Mouse (Mus musculus) liver, embryonic 11.5 days (tissue): ENCODE data around the gene Olfr1437. TPM values are rescaled to one million over a fixed set of nuclear protein-coding genes. Genes with fewer than 3 reads are reported as not detected.
"Not testable (repeated sequence)": the region's sequence is repeated elsewhere in the genome, so short reads cannot be mapped to it uniquely, and the experiment has no call there.

Source experiments
- ATAC-seq: fragments of 200-750 bp; cut with Nextera tagmentation; replicated peaks from 2 replicates; pipeline ENCODE4 v1.8.0; 2017; ENCODE audit warnings: moderate number of reproducible peaks, mild to moderate bottlenecking, moderate TSS enrichment, moderate library complexity; ENCODE audit not compliant: low FRiP score
- DNase-seq: peaks from one replicate; pipeline ENCODE4 v3.0.0-alpha.2; 2017; ENCODE audit warnings: low spot score
- H3K27ac ChIP-seq: fragments of 300-500 bp; sonication (generic); 2 replicates; pipeline ENCODE4 v1.5.1; 2014; ENCODE audit warnings: mild to moderate bottlenecking, low read depth, low read length, control low read depth
- H3K27me3 ChIP-seq: fragments of 300-500 bp; sonication (generic); replicated peaks from 2 replicates; pipeline ENCODE4 v1.6.1; 2014; ENCODE audit warnings: low read length, mixed read lengths; ENCODE audit not compliant: control insufficient read depth, insufficient read depth
- H3K36me3 ChIP-seq: fragments of 300-500 bp; sonication (generic); 2 replicates; pipeline ENCODE4 v1.6.1; 2014; ENCODE audit warnings: mild to moderate bottlenecking, low read length, moderate library complexity, mixed read lengths; ENCODE audit not compliant: control insufficient read depth, insufficient read depth
- H3K4me1 ChIP-seq: fragments of 300-500 bp; sonication (generic); replicated peaks from 2 replicates; pipeline ENCODE4 v1.6.1; 2014; ENCODE audit warnings: low read length, mixed read lengths; ENCODE audit not compliant: control insufficient read depth, insufficient read depth
- H3K4me2 ChIP-seq: fragments of 300-500 bp; sonication (generic); 2 replicates; pipeline ENCODE4 v1.6.1; 2014; ENCODE audit warnings: mild to moderate bottlenecking, control low read depth, moderate library complexity
- H3K4me3 ChIP-seq: fragments of 300-500 bp; sonication (generic); 2 replicates; pipeline ENCODE4 v1.5.1; 2014; ENCODE audit warnings: low read depth, low read length, control low read depth
- H3K9ac ChIP-seq: fragments of 300-500 bp; sonication (generic); 2 replicates; pipeline ENCODE4 v1.6.1; 2014; ENCODE audit warnings: low read depth, low read length, control low read depth
- H3K9me3 ChIP-seq: fragments of 300-500 bp; sonication (generic); 2 replicates; pipeline ENCODE4 v1.6.1; 2016; ENCODE audit warnings: low read length, inconsistent platforms, mixed read lengths; ENCODE audit not compliant: control insufficient read depth
- WGBS: fragments of 180-500 bp; shearing (Covaris S2); extraction: QIAGEN DNeasy Blood & Tissue Kit; methylation state at CpG from one replicate; pipeline ENCODE4 v1.1.7; 2014; 5-methylcytosine and 5-hydroxymethylcytosine counted together
- polyA plus RNA-seq: library from polyadenylated mRNA; unstranded; fragments of >200 nt; fragmentation: Nextera tagmentation; extraction: Ambion mirVana; gene quantifications from 2 replicates; pipeline ENCODE4 v1.2.1, GENCODE M21; 2014

The Olfr1437 gene
- polyA plus RNA-seq, result not detected in 2 replicates

DNA sequence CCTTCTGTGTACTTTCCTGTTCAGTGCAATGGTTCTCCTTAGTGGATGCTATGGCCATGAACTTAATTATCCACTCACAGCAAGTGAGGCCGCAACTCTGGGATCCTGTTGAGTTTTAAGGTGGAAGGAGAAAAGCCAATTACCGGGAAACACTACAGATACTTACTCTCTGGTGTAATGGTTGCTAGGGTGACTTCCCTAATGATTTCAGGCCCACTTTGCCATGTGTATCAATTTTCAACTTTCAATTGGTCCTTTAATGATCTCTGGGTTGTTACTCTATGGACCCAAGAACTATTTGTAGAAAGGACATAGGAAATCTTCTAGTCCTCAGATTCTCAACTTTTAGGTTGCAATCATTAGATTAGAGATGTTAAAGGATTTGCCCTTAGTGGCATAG, at the start of gene Olfr1437:
TSS of gene Olfr1437 (minus strand) at position 101 of the 400 bp plus-strand sequence.
- Histone ChIP-seq H3K4me2 (no peak within 1 kb of the TSS), H3K27me3 (no peaks in the 10 kb centered on the region), H3K9ac (no peak within 1 kb of the TSS), H3K4me3 (no peak within 1 kb of the TSS), H3K9me3 (no peaks in the 10 kb centered on the region), H3K4me1 (no peaks in the 10 kb centered on the region), H3K36me3 (no peaks in the 10 kb centered on the region), H3K27ac (no peak within 1 kb of the TSS)
- 75% methylated on average over 2 of the region's 2 CpGs for WGBS
- ATAC-seq (no peak), DNase-seq (no peak)

DNA sequence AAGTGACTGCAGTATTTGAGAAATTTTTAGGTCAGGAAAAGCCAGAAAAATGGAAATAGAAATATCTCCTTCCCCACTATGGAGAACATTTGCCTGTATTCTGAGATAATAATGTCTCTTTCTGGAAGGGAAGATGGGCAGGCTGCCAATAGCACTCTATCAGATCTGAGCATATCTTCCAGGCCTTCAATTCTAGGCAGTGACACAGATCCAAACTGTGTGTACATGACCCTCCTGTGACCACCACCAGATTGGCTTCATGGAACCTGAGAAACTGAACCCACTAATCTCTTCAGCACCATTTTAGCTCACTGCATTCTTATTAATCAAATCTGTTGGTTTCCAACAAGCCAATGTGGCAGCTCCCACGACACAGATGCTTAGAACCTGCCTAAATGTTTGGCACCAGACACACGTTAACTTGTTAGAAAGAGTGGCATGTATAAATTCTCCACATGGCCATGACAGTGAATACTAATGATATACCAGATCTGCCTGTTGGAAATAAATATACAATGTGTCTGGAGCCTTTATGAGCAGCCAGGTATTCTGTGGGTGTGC, 49.6 kb upstream of the Olfr1437 start:
- H3K36me3 ChIP-seq, result no peaks in the 10 kb centered on the region
- no peak overlapping the region for H3K4me2 ChIP-seq
- no peaks in the 10 kb centered on the region for H3K4me1 ChIP-seq
- H3K27me3 ChIP-seq, result no peaks in the 10 kb centered on the region
- no peak for DNase-seq
- no peak overlapping the region for H3K27ac ChIP-seq
- H3K4me3 ChIP-seq, result no peak overlapping the region
- H3K9me3 ChIP-seq, result no peaks in the 10 kb centered on the region
- ATAC-seq, result no peak
- no peak overlapping the region for H3K9ac ChIP-seq
- 62% methylated on average over 2 of the region's 2 CpGs for WGBS

DNA sequence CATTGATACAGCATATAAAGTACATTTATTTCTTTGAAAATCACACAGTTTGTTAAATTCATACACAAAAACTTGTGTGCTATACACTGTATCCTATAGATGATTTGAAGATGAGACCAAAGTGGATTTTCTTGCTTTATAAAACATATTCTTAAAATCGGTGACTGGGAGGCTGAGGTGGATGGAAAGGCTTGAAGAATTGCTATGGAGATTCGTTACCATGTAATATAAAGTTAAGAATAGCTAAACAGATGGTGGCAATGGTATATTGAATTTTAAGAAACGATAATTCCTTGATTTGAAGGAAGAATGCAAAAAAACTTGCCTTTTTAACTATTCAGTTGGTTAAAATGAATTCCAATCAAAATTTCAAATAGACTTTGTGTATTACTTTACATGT, 48.1 kb upstream of the Olfr1437 start:
- WGBS, result 65% methylated on average over 3 of the region's 3 CpGs
- H3K4me2 ChIP-seq, result no peak overlapping the region
- H3K27ac ChIP-seq, result no peak overlapping the region
- no peak overlapping the region for H3K4me3 ChIP-seq
- H3K4me1 ChIP-seq, result no peaks in the 10 kb centered on the region
- ATAC-seq (no peak), DNase-seq (no peak)
- no peaks in the 10 kb centered on the region for H3K27me3 ChIP-seq
- no peaks in the 10 kb centered on the region for H3K36me3 ChIP-seq
- no peaks in the 10 kb centered on the region for H3K9me3 ChIP-seq
- no peak overlapping the region for H3K9ac ChIP-seq

DNA sequence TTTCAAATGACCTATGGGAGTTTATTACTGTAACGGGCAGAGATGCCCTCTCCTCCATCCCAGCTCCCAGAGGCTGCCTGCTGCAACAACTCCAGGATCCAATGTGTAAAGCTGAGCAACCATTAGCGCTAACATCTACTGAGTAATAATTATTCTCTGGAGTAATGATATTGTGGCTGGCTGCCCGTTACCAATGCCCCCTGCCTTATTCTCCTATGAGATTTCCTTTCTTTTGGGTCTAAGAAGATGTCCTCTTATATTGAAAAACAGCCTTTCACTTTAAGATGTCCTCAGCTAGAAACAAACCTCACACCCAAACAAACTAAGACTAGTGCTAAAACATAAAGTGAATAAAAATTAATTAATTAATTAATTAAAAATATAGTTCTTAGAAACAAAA, 10.9 kb upstream of the Olfr1437 start, which contains the start of gene Olfr1438-ps1:
TSS of gene Olfr1438-ps1 (minus strand) at position 101 of the 400 bp plus-strand sequence.
- no peak for DNase-seq
- Histone ChIP-seq H3K27me3 (no peaks in the 10 kb centered on the region), H3K4me2 (no peak within 1 kb of the TSS), H3K9me3 (no peaks in the 10 kb centered on the region), H3K27ac (no peak within 1 kb of the TSS), H3K9ac (no peak within 1 kb of the TSS), H3K4me1 (no peaks in the 10 kb centered on the region), H3K4me3 (no peak within 1 kb of the TSS), H3K36me3 (no peaks in the 10 kb centered on the region)
- 75% methylated on average over 3 of the region's 3 CpGs for WGBS
- no peak for ATAC-seq

DNA sequence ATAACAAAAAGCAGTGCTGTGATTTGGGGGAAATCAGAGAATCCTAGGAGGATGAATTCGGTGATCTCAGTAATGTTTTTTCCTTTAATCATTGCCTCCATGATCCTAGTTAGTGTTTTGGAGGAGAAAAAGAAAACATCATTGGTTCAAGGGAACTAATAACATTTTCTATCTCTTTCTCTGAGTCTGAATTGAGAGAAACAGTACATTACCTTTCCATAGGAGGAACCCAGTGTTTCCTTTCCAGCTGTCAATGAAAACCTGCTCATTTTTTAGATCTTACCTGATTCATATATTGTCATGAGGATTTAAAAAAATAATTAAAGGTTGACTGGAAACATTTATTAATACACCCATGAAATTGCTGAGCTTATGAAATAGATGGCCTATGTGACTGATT, 25.9 kb downstream of the Olfr1437 start, which contains the start of gene Olfr1436:
TSS of gene Olfr1436 (minus strand) at position 101 of the 400 bp plus-strand sequence.
- H3K9ac ChIP-seq, H3K27me3 ChIP-seq, H3K36me3 ChIP-seq, H3K9me3 ChIP-seq, ATAC-seq, H3K4me2 ChIP-seq, DNase-seq, H3K4me1 ChIP-seq, H3K4me3 ChIP-seq, H3K27ac ChIP-seq: not testable (repeated sequence)
- 69% methylated on average over 1 of the region's 1 CpGs for WGBS

DNA sequence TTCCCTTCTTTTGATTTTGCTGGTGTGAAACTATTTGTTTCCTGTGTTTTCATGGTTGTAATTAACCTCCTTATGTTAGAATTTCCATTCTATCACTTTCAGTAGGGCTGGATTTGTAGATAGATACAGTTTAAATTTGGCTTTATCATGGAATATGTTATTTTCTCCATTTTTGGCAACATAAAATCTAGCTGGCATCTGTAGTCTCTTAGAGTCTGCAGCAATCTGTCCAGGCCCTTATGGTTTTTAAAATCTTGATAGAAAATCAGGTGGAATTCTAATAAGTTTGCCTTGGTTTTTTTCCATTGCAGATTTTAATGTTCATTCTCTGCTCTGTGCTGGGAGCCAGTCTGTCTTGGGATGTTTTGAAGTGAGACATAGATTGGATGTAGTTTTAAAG, 31.9 kb downstream of the Olfr1437 start:
- no peak overlapping the region for H3K9ac ChIP-seq
- H3K27ac ChIP-seq, result no peak overlapping the region
- H3K4me3 ChIP-seq, result no peak overlapping the region
- H3K27me3 ChIP-seq, result no peaks in the 10 kb centered on the region
- H3K9me3 ChIP-seq, result no peaks in the 10 kb centered on the region
- H3K4me1 ChIP-seq, result no peaks in the 10 kb centered on the region
- no peaks in the 10 kb centered on the region for H3K36me3 ChIP-seq
- H3K4me2 ChIP-seq, result no peak overlapping the region
- no peak for DNase-seq
- ATAC-seq, result no peak

DNA sequence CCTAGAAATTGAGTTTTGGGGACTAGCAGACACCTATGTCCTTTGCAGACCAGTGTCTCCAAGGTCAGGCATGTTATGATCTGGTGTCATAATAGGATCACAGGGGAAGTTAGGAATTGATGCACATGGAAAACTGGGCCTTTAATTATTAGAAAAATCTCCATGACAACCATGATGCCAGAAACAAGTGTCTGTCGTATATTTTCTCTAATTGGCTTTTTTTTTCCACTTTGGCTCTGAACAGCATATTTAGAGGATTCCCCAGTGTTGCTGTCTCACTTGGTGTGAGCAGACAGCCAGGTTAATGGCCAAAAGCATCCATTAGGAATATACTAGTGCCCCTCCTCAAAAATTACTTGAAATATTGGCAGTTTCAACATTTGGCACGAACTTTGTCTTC, 45.3 kb downstream of the Olfr1437 start, which contains the start of gene Olfr1434:
TSS of gene Olfr1434 (plus strand) at position 301 of the 400 bp plus-strand sequence.
- Histone ChIP-seq H3K4me2 (no peak within 1 kb of the TSS), H3K36me3 (no peaks in the 10 kb centered on the region), H3K9me3 (no peaks in the 10 kb centered on the region), H3K27me3 (no peaks in the 10 kb centered on the region), H3K27ac (no peak within 1 kb of the TSS), H3K9ac (no peak within 1 kb of the TSS), H3K4me1 (no peaks in the 10 kb centered on the region), H3K4me3 (no peak within 1 kb of the TSS)
- no peak for DNase-seq
- 59% methylated on average over 2 of the region's 2 CpGs for WGBS
- no peak for ATAC-seq

Other genes starting within 250 kb of the Olfr1437 start
- not detected in 2 replicates for gene Olfr1425, start 247.4 kb downstream of the Olfr1437 start, polyA plus RNA-seq
- gene Olfr1426, start 233.1 kb downstream of the Olfr1437 start, polyA plus RNA-seq, result not detected in 2 replicates
- gene Olfr1427, start 221.8 kb downstream of the Olfr1437 start, polyA plus RNA-seq, result not detected in 2 replicates
- not detected in 2 replicates for gene Olfr1428, start 209.2 kb downstream of the Olfr1437 start, polyA plus RNA-seq
- 0.05 TPM in 1 of 2 replicates, not detected in the other for gene Olfr76, start 201.9 kb downstream of the Olfr1437 start, polyA plus RNA-seq
- gene Olfr1555-ps1, start 155.0 kb downstream of the Olfr1437 start, polyA plus RNA-seq, result not detected in 2 replicates
- not detected in 2 replicates for gene Olfr1431, start 124.5 kb downstream of the Olfr1437 start, polyA plus RNA-seq
- not detected in 2 replicates for gene Olfr1432, start 92.5 kb downstream of the Olfr1437 start, polyA plus RNA-seq
- gene Olfr262, start 83.4 kb downstream of the Olfr1437 start, polyA plus RNA-seq, result not detected in 2 replicates
- gene Olfr235, start 64.1 kb downstream of the Olfr1437 start, polyA plus RNA-seq, result not detected in 2 replicates
- not detected in 2 replicates for gene Olfr1434, start 45.2 kb downstream of the Olfr1437 start, polyA plus RNA-seq
- not detected in 2 replicates for gene Olfr1436, start 26.0 kb downstream of the Olfr1437 start, polyA plus RNA-seq
- gene Olfr1438-ps1, start 10.8 kb upstream of the Olfr1437 start, polyA plus RNA-seq, result not detected in 2 replicates
- gene Olfr1440, start 62.2 kb upstream of the Olfr1437 start, polyA plus RNA-seq, result not detected in 2 replicates
- not detected in 2 replicates for gene Olfr1441, start 92.3 kb upstream of the Olfr1437 start, polyA plus RNA-seq
- not detected in 2 replicates for gene Pfpl, start 102.8 kb upstream of the Olfr1437 start, polyA plus RNA-seq
- gene Mpeg1, start 135.7 kb upstream of the Olfr1437 start, polyA plus RNA-seq, result 0.81 and 1.2 TPM in 2 replicates
- gene Dtx4, start 176.4 kb upstream of the Olfr1437 start, polyA plus RNA-seq, result 3.8 and 4.9 TPM in 2 replicates
- gene Fam111a, start 220.6 kb upstream of the Olfr1437 start, polyA plus RNA-seq, result 44.8 and 47.7 TPM in 2 replicates